Mouse (Mus musculus) stomach, postnatal 0 days (tissue): ENCODE measurements around the gene Sptb. TPM values are rescaled to one million over a fixed set of nuclear protein-coding genes. Genes with fewer than 3 reads are reported as not detected.

ENCODE experiments used
- ATAC-seq: fragments of 200-750 bp; cut with Nextera tagmentation; 2 replicates; pipeline ENCODE4 v1.8.0; 2017; ENCODE audit not compliant: low FRiP score, low TSS enrichment
- DNase-seq: peaks from one replicate; pipeline ENCODE4 v3.0.0-alpha.2; 2016; ENCODE audit warnings: low spot score
- H3K27ac ChIP-seq: fragments of 300-500 bp; sonication (generic); replicated peaks from 2 replicates; pipeline ENCODE4 v1.5.1; 2014; ENCODE audit warnings: mild to moderate bottlenecking, control low read depth
- H3K27me3 ChIP-seq: fragments of 300-500 bp; sonication (generic); 2 replicates; pipeline ENCODE4 v1.6.1; 2014; ENCODE audit warnings: low read length; ENCODE audit not compliant: control insufficient read depth, insufficient read depth
- H3K36me3 ChIP-seq: fragments of 300-500 bp; sonication (generic); 2 replicates; pipeline ENCODE4 v1.6.1; 2014; ENCODE audit warnings: low read length, mixed read lengths; ENCODE audit not compliant: control insufficient read depth, insufficient read depth
- H3K4me1 ChIP-seq: fragments of 300-500 bp; sonication (generic); replicated peaks from 2 replicates; pipeline ENCODE4 v1.6.1; 2014; ENCODE audit warnings: antibody characterized with exemption; ENCODE audit not compliant: control insufficient read depth, insufficient read depth
- H3K4me2 ChIP-seq: fragments of 300-500 bp; sonication (generic); replicated peaks from 2 replicates; pipeline ENCODE4 v1.6.1; 2014; ENCODE audit warnings: low read depth, mild to moderate bottlenecking, control low read depth, moderate library complexity
- H3K4me3 ChIP-seq: fragments of 300-500 bp; sonication (generic); 2 replicates; pipeline ENCODE4 v1.5.1; 2014; ENCODE audit warnings: low read depth, low read length, control low read depth
- H3K9ac ChIP-seq: fragments of 300-500 bp; sonication (generic); 2 replicates; pipeline ENCODE4 v1.6.1; 2014; ENCODE audit warnings: mild to moderate bottlenecking, low read length, control low read depth, mixed read lengths
- H3K9me3 ChIP-seq: fragments of 300-500 bp; sonication (generic); 2 replicates; pipeline ENCODE4 v1.6.1; 2016; ENCODE audit warnings: low read length; ENCODE audit not compliant: control insufficient read depth
- CTCF ChIP-seq: IDR thresholded peaks from 2 replicates; pipeline ENCODE4 v1.5.1; 2016; ENCODE audit warnings: antibody characterized with exemption, low read depth, mild to moderate bottlenecking, moderate library complexity
- EP300 ChIP-seq: optimal IDR thresholded peaks from 2 replicates; pipeline ENCODE3; 2016; ENCODE audit warnings: antibody characterized with exemption
- WGBS: fragments of 180-500 bp; shearing (Covaris S2); extraction: QIAGEN DNeasy Blood & Tissue Kit; methylation state at CpG from one replicate; pipeline ENCODE4 v1.1.7; 2014; 5-methylcytosine and 5-hydroxymethylcytosine counted together
- polyA plus RNA-seq: library from polyadenylated mRNA; unstranded; fragments of >200 nt; fragmentation: Nextera tagmentation; extraction: Ambion mirVana; gene quantifications from 2 replicates; pipeline ENCODE4 v1.2.1, GENCODE M21; 2015

Gene Sptb
- polyA plus RNA-seq, 1 experiment from 2014 or later: 0.29 TPM

GRCm38 (mm10) chr12:76572261-76573251 is 137.8 kb downstream of the Sptb start:
- Histone ChIP-seq H3K9me3 (no peaks in the 10 kb centered on the region), H3K4me3 (no peak overlapping the region), H3K27me3 (no peaks in the 10 kb centered on the region), H3K4me2 (no peak overlapping the region), H3K9ac (no peak overlapping the region), H3K36me3 (peaks cover 36% of the 10 kb centered on the region), H3K4me1 (no peaks in the 10 kb centered on the region), H3K27ac (no peak overlapping the region)
- no peak for DNase-seq
- ATAC-seq: no peak
- WGBS: 82% methylated on average over 26 of the region's 27 CpGs
- TF ChIP-seq EP300 (no peak), CTCF (no peak)

GRCm38 (mm10) chr12:76571266-76571665 is 139.1 kb downstream of the Sptb start:
- H3K36me3 ChIP-seq: peaks cover 27% of the 10 kb centered on the region
- no peaks in the 10 kb centered on the region for H3K27me3 ChIP-seq
- no peak overlapping the region for H3K27ac ChIP-seq
- ATAC-seq (no peak), DNase-seq (no peak)
- H3K9ac ChIP-seq: no peak overlapping the region
- no peak for TF ChIP-seq EP300
- TF ChIP-seq CTCF: peak; percentile 35
- H3K4me3 ChIP-seq: no peak overlapping the region
- WGBS: 88% methylated on average over 10 of the region's 10 CpGs
- no peaks in the 10 kb centered on the region for H3K9me3 ChIP-seq
- no peak overlapping the region for H3K4me2 ChIP-seq
- no peaks in the 10 kb centered on the region for H3K4me1 ChIP-seq

- TF ChIP-seq EP300 (no peak), CTCF (no peak)
- DNase-seq: no peak
- H3K4me1 ChIP-seq: no peaks in the 10 kb centered on the region
- H3K27ac ChIP-seq: no peak overlapping the region
- WGBS: 64% methylated on average over 9 of the region's 9 CpGs
- peaks cover 26% of the 10 kb centered on the region for H3K36me3 ChIP-seq
- no peak overlapping the region for H3K9ac ChIP-seq
- ATAC-seq: no peak
- no peak overlapping the region for H3K4me2 ChIP-seq
- no peak overlapping the region for H3K4me3 ChIP-seq
- no peaks in the 10 kb centered on the region for H3K27me3 ChIP-seq
- no peaks in the 10 kb centered on the region for H3K9me3 ChIP-seq
Measured at GRCm38 (mm10) chr12:76570221-76570940, 140.0 kb downstream of the Sptb start.

GRCm38 (mm10) chr12:76566284-76566683 is 144.1 kb downstream of the Sptb start:
- H3K9ac ChIP-seq: no peak overlapping the region
- WGBS: 87% methylated on average over 10 of the region's 10 CpGs
- peaks cover 37% of the 10 kb centered on the region for H3K36me3 ChIP-seq
- H3K9me3 ChIP-seq: no peaks in the 10 kb centered on the region
- no peaks in the 10 kb centered on the region for H3K27me3 ChIP-seq
- DNase-seq: no peak
- TF ChIP-seq CTCF: no peak
- TF ChIP-seq EP300: no peak
- no peaks in the 10 kb centered on the region for H3K4me1 ChIP-seq
- ATAC-seq: no peak
- H3K4me3 ChIP-seq: no peak overlapping the region
- no peak overlapping the region for H3K4me2 ChIP-seq
- no peak overlapping the region for H3K27ac ChIP-seq

GRCm38 (mm10) chr12:76562196-76562595 is 148.2 kb downstream of the Sptb start:
- 93% methylated on average over 4 of the region's 4 CpGs for WGBS
- no peak overlapping the region for H3K9ac ChIP-seq
- H3K4me3 ChIP-seq: no peak overlapping the region
- no peaks in the 10 kb centered on the region for H3K9me3 ChIP-seq
- DNase-seq: no peak
- no peak for ATAC-seq
- H3K4me1 ChIP-seq: no peaks in the 10 kb centered on the region; the same call in 1 of the 2 replicates
- H3K27ac ChIP-seq: no peak overlapping the region
- H3K4me2 ChIP-seq: no peak overlapping the region
- TF ChIP-seq EP300 (no peak), CTCF (no peak)
- H3K36me3 ChIP-seq: peaks cover 42% of the 10 kb centered on the region
- H3K27me3 ChIP-seq: no peaks in the 10 kb centered on the region

- H3K27ac ChIP-seq: peak overlapping the region; percentile 65; the same call in 1 of the 2 replicates
- ATAC-seq: peak; percentile 94
- WGBS: 51% methylated on average over 5 of the region's 5 CpGs
Measured at GRCm38 (mm10) chr12:76558206-76558605, 152.1 kb downstream of the Sptb start.

More at GRCm38 (mm10) chr12:76558206-76558605, 152.1 kb downstream of the Sptb start:
- Histone ChIP-seq H3K9me3 (no peaks in the 10 kb centered on the region), H3K27me3 (no peaks in the 10 kb centered on the region), H3K9ac (no peak overlapping the region), H3K4me2 (no peak overlapping the region), H3K4me3 (no peak overlapping the region), H3K4me1 (peaks cover 12% of the 10 kb centered on the region), H3K36me3 (peaks cover 15% of the 10 kb centered on the region; the same call in 1 of the 2 replicates)
- peak; percentile 86 for DNase-seq
- TF ChIP-seq EP300 (no peak), CTCF (no peak)
